Mouse (Mus musculus) midbrain, postnatal 0 days (tissue): ENCODE data around the gene Sgsm2. TPM values are rescaled to one million over a fixed set of nuclear protein-coding genes. Genes with fewer than 3 reads are reported as not detected.

Source experiments
- ATAC-seq: fragments of 200-750 bp; cut with Nextera tagmentation; 2 replicates; pipeline ENCODE4 v1.8.0; 2017; ENCODE audit warnings: moderate number of reproducible peaks, mild to moderate bottlenecking, moderate TSS enrichment, moderate library complexity; ENCODE audit not compliant: low FRiP score
- DNase-seq: peaks from one replicate; pipeline ENCODE4 v3.0.0-alpha.2; 2015; ENCODE audit warnings: low spot score
- H3K27ac ChIP-seq: fragments of 300-500 bp; sonication (generic); 2 replicates; pipeline ENCODE4 v1.5.1; 2014; ENCODE audit warnings: low read depth, mild to moderate bottlenecking, low read length, mixed read lengths
- H3K27me3 ChIP-seq: fragments of 300-500 bp; sonication (generic); 2 replicates; pipeline ENCODE4 v1.6.1; 2014; ENCODE audit warnings: low read length, control low read depth, mixed read lengths; ENCODE audit not compliant: insufficient read depth
- H3K36me3 ChIP-seq: fragments of 300-500 bp; sonication (generic); 2 replicates; pipeline ENCODE4 v1.6.1; 2014; ENCODE audit warnings: low read length, control low read depth, mixed read lengths; ENCODE audit not compliant: insufficient read depth
- H3K4me1 ChIP-seq: fragments of 300-500 bp; sonication (generic); 2 replicates; pipeline ENCODE4 v1.6.1; 2014; ENCODE audit warnings: mild to moderate bottlenecking, control low read depth, antibody characterized with exemption, low read length, mixed read lengths; ENCODE audit not compliant: insufficient read depth
- H3K4me2 ChIP-seq: fragments of 300-500 bp; sonication (generic); 2 replicates; pipeline ENCODE4 v1.6.1; 2014; ENCODE audit warnings: low read depth, mild to moderate bottlenecking, low read length, mixed read lengths; ENCODE audit not compliant: poor library complexity, severe bottlenecking
- H3K4me3 ChIP-seq: fragments of 300-500 bp; sonication (generic); 2 replicates; pipeline ENCODE4 v1.5.1; 2014; ENCODE audit warnings: low read depth, mild to moderate bottlenecking, low read length, moderate library complexity
- H3K9ac ChIP-seq: fragments of 300-500 bp; sonication (generic); replicated peaks from 2 replicates; pipeline ENCODE4 v1.6.1; 2014; ENCODE audit warnings: mild to moderate bottlenecking, low read length, moderate library complexity, mixed read lengths; ENCODE audit not compliant: poor library complexity, severe bottlenecking
- H3K9me3 ChIP-seq: fragments of 300-500 bp; sonication (generic); 2 replicates; pipeline ENCODE4 v1.6.1; 2016; ENCODE audit warnings: low read length, control low read depth
- CTCF ChIP-seq: IDR thresholded peaks from 2 replicates; pipeline ENCODE4 v1.5.1; 2016; ENCODE audit warnings: antibody characterized with exemption, mild to moderate bottlenecking
- WGBS: fragments of 180-500 bp; shearing (Covaris S2); extraction: QIAGEN DNeasy Blood & Tissue Kit; methylation state at CpG from one replicate; pipeline ENCODE4 v1.1.7; 2014; 5-methylcytosine and 5-hydroxymethylcytosine counted together
- polyA plus RNA-seq: library from polyadenylated mRNA; unstranded; fragments of >200 nt; fragmentation: Nextera tagmentation; extraction: Ambion mirVana; gene quantifications from 2 replicates; pipeline ENCODE4 v1.2.1, GENCODE M21; 2015
- total RNA-seq: library from RNA; depleted of rRNA; stranded (reverse); fragments of >200 nt; gene quantifications from 2 replicates; pipeline ENCODE4 v1.2.3, GENCODE M21; 2014

The Sgsm2 gene
- total and polyA plus RNA-seq, 2 experiments from 2014 or later: 28.8 to 49.1 TPM

DNA sequence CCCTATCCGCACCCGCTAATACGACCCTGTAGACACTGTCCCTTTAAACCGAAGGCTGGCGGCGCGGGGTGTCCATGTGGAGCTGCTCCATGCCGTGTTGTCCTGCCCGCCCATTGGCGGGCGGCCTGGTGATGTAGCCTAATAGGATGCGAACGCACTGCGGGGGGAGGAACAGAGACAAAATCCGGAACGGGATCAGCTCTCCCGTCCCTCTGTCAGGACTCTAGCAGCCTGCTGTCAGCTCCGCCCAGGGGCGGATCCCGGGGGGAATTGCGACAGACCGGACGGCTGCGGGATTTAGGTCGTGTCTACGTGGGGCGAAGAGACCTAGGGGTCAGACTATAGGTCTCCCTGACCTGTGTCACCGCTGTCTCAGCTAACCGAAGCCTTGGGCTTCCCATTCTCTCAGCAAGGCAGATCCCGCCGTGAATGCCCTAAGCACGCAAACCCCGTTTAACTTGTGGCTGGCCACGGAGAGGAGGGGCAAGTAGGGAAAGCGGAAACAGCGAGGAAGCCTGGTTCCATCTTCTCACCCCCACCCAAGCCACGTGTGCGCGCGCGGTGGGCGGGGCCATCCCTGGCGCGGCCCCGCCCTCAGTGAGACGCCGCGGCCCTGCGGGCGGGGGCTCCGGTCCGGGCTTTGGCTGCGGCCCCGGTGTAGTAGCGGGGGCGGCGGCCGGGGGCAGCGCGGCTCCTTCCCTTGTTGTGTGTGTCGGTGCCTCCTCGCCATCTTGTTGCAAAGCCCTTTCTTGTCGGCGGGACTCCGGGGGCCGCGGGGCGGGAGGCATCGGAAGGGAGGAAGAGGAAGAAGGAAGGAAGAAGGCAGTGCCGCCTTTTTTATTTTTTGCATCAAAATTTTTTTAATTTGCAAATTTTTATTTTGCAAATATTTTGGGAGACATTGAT, 66.4 kb downstream of the Sgsm2 start, which contains the start of gene Mnt:
TSS of gene Mnt (plus strand) at position 665 of the 906 bp plus-strand sequence.
- DNase-seq (peak; percentile 100), ATAC-seq (peak; percentile 90)
- Histone ChIP-seq H3K27me3 (no peaks in the 10 kb centered on the region), H3K27ac (peak within 1 kb of the TSS; percentile 91), H3K4me2 (peak within 1 kb of the TSS; percentile 83), H3K9me3 (no peaks in the 10 kb centered on the region), H3K36me3 (peaks cover 4% of the 10 kb centered on the region), H3K4me1 (peaks cover 10% of the 10 kb centered on the region; the same call in 1 of the 2 replicates), H3K9ac (peak within 1 kb of the TSS; percentile 80), H3K4me3 (peak within 1 kb of the TSS; percentile 69)
- peak; percentile 4; the same call in 1 of the 2 replicates for TF ChIP-seq CTCF
- under 1% methylated on average over 68 of the region's 70 CpGs for WGBS

DNA sequence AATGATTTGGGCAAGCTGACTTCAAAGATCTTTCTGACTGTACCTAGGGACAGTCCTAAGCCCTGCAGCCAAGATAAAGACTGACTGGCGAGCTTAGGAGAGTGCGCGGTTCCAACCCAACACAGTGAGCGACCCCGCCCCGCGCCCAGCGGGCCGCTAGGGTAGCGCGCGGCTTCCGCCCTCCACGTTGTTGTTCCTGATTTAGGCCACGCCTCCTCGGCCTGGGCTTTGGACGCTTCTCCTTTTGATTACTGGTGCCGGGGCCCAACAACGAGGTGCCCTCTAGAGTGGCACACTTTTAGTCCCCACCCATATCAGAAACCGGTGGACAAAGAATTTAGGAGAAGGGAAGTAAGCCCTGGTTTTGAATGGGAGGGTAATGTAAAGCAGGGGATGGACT, 67.0 kb downstream of the Sgsm2 start:
- H3K4me1 ChIP-seq: peaks cover 10% of the 10 kb centered on the region; the same call in 1 of the 2 replicates
- H3K4me3 ChIP-seq: peak overlapping the region; percentile 69
- peak overlapping the region; percentile 91 for H3K27ac ChIP-seq
- H3K9me3 ChIP-seq: no peaks in the 10 kb centered on the region
- DNase-seq (peak; percentile 85), ATAC-seq (peak; percentile 14; the same call in 1 of the 2 replicates)
- under 1% methylated on average over 20 of the region's 20 CpGs for WGBS
- peak; percentile 32; the same call in 1 of the 2 replicates for TF ChIP-seq CTCF
- peak overlapping the region; percentile 54; the same call in 1 of the 2 replicates for H3K9ac ChIP-seq
- no peaks in the 10 kb centered on the region for H3K27me3 ChIP-seq
- peaks cover 4% of the 10 kb centered on the region for H3K36me3 ChIP-seq
- H3K4me2 ChIP-seq: peak overlapping the region; percentile 83

DNA sequence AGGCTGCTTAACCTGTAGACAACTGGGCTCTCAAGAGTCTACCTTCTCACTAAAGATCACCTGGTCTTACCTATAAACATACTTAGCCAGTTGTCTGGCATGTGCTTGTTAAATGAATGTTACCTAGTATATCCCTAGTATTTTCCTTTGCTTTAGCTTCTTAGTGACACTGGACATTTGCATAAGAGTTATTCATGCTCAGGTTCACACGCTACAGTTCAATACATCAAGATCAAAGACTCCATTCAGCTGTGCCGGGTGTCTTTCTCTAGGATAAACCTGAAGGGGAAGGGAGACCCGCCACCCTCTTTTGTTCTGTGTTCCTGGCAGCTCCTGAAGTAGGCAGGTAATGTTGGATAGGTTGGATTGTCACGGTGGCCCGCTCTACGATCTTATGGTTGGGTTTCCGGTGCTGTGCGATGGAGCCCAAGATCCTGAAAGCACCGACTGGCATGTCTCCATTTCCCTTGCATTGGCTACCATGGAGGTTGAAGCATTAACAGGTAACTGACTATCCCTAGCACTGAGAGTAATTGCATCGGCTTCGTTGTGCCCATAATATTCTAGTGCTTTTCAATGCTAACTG, 67.8 kb downstream of the Sgsm2 start:
- Histone ChIP-seq H3K36me3 (peaks cover 4% of the 10 kb centered on the region), H3K4me1 (peaks cover 10% of the 10 kb centered on the region; the same call in 1 of the 2 replicates), H3K27me3 (no peaks in the 10 kb centered on the region), H3K9me3 (no peaks in the 10 kb centered on the region), H3K9ac (no peak overlapping the region), H3K4me2 (peak overlapping the region; percentile 83), H3K4me3 (peak overlapping the region; percentile 69; the same call in 1 of the 2 replicates), H3K27ac (peak overlapping the region; percentile 91; the same call in 1 of the 2 replicates)
- no peak for DNase-seq
- no peak for TF ChIP-seq CTCF
- no peak for ATAC-seq
- 12% methylated on average over 11 of the region's 11 CpGs for WGBS

DNA sequence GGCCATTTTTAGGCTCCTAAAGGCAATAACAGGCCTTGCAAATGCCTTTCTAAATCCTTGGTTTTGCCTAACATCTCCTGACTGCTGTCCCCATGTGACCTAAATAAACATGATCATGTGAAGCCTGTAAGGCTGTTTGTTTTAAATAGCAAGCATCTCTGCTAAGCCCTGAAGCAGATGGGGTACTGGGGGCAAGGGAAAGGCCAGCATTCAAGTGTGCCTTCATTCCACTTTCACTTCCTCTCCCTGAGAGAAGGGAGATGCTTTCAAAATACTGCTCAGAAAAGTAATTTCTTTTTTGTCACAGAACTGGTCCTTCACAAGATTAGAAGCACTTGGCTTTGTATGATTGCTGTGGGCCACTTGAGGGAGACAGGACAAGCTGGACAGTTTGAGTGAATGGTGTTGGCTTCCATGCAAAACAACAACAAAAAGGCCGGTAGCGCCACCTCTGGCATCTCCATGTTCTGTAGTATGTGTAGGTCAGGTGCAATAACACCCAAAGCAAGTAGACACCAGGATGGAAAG, 68.4 kb downstream of the Sgsm2 start:
- TF ChIP-seq CTCF: peak; percentile 22; the same call in 1 of the 2 replicates

DNA sequence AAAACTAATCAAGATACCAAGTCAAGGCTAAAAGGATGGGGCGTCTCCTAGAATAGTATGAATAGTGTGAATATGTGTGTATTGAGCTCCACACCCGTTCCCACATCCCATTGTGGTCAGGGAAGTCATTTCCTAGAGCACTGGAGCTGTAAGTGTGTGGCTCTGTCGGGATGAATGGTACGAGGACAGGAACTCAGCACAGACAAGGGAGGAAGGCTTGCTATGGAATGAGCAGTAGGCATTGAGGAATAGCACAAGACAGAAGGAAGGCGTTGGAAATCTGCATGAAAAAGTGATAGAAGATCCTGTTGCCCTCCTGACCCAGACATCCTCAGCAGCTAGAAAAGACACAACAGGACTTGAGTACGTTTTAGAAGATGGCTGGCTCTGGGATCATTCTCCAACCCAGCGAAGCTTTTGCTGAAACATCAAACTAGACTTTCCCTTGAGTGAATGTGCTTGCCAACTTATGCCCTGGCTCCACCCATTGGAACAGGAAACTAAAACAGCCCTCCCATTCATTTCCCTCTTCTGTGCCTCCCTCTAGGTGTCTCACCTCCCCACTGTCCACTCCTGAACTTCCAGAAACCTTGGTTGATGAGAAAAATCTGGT, 69.0 kb downstream of the Sgsm2 start:
- H3K4me3 ChIP-seq: no peak overlapping the region
- DNase-seq: no peak
- H3K9ac ChIP-seq: no peak overlapping the region
- H3K4me2 ChIP-seq: no peak overlapping the region
- no peak for TF ChIP-seq CTCF
- no peaks in the 10 kb centered on the region for H3K9me3 ChIP-seq
- H3K36me3 ChIP-seq: peaks cover 4% of the 10 kb centered on the region
- H3K27me3 ChIP-seq: no peaks in the 10 kb centered on the region
- H3K27ac ChIP-seq: no peak overlapping the region
- 0 out of 2 replicates have a peak, but pooled peaks cover under 1% of the 10 kb centered on the region for H3K4me1 ChIP-seq
- no peak for ATAC-seq
- WGBS: 76% methylated on average over 7 of the region's 7 CpGs

More for the DNA sequence above, 68.4 kb downstream of the Sgsm2 start:
- peaks cover 4% of the 10 kb centered on the region for H3K36me3 ChIP-seq
- no peaks in the 10 kb centered on the region for H3K27me3 ChIP-seq
- no peak overlapping the region for H3K9ac ChIP-seq
- ATAC-seq: no peak
- H3K9me3 ChIP-seq: no peaks in the 10 kb centered on the region
- no peak overlapping the region for H3K4me2 ChIP-seq
- no peak overlapping the region for H3K4me3 ChIP-seq
- no peak overlapping the region for H3K27ac ChIP-seq
- 15% methylated on average over 2 of the region's 2 CpGs for WGBS
- no peak for DNase-seq
- H3K4me1 ChIP-seq: 0 out of 2 replicates have a peak, but pooled peaks cover 6% of the 10 kb centered on the region
